Mouse (Mus musculus) G1E (cell line): ENCODE measurements at regions not wholly inside any gene's neighbourhood (a gene's known extent, or its start where the extent isn't known, plus 50 kb on each side); places are given as distances from the start of the nearest gene placed in this dataset.

ENCODE experiments used
- ATAC-seq: 2 replicates; pipeline ENCODE4 v1.8.0; 2016; ENCODE audit warnings: mild to moderate bottlenecking; ENCODE audit not compliant: insufficient number of reproducible peaks, poor library complexity, low FRiP score, severe bottlenecking; ENCODE audit errors: extremely low read depth
- DNase-seq: peaks from one replicate; pipeline ENCODE4 v3.0.0; 2012; ENCODE audit warnings: low spot score
- H3K27me3 ChIP-seq: 2 replicates; pipeline ENCODE4 v1.6.1; 2012; ENCODE audit warnings: mild to moderate bottlenecking, low read length, inconsistent platforms; ENCODE audit not compliant: insufficient read depth
- H3K36me3 ChIP-seq: replicated peaks from 2 replicates; pipeline ENCODE3; 2012; ENCODE audit warnings: mild to moderate bottlenecking, inconsistent platforms
- H3K4me1 ChIP-seq: 2 replicates; pipeline ENCODE4 v1.6.1; 2012; ENCODE audit warnings: low read depth, low read length, inconsistent platforms, mixed read lengths; ENCODE audit not compliant: insufficient read depth
- H3K4me3 ChIP-seq: 2 replicates; pipeline ENCODE4 v1.5.1; 2012; ENCODE audit warnings: low read depth, mild to moderate bottlenecking, inconsistent platforms, low read length, moderate library complexity, mixed read lengths
- H3K9me3 ChIP-seq: replicated peaks from 2 replicates; pipeline ENCODE4 v1.6.1; 2012; ENCODE audit warnings: inconsistent platforms
- CTCF ChIP-seq: IDR thresholded peaks from 2 replicates; pipeline ENCODE4 v1.5.1; 2012; ENCODE audit warnings: low read depth, low read length, inconsistent platforms, mixed read lengths
- GATA1 ChIP-seq: IDR thresholded peaks from 2 replicates; pipeline ENCODE4 v1.6.1; 2012; ENCODE audit warnings: borderline replicate concordance, low read length, inconsistent platforms, mixed read lengths
- GATA2 ChIP-seq: IDR thresholded peaks from 2 replicates; pipeline ENCODE4 v1.6.1; 2012; ENCODE audit warnings: low read depth, low read length, inconsistent platforms, borderline replicate concordance
- POLR2AphosphoS5 ChIP-seq: IDR thresholded peaks from 2 replicates; pipeline ENCODE4 v1.6.1; 2012; ENCODE audit warnings: low read depth, low read length, inconsistent platforms; ENCODE audit not compliant: insufficient replicate concordance
- TAL1 ChIP-seq: conservative IDR thresholded peaks from 2 replicates; pipeline ENCODE4 v1.6.1; 2012; ENCODE audit warnings: low read depth, low read length, inconsistent platforms, mixed read lengths

- H3K4me3 ChIP-seq, result no peak overlapping the region
- H3K27me3 ChIP-seq, result no peaks in the 10 kb centered on the region
- TF ChIP-seq TAL1 (no peak), GATA2 (no peak), GATA1 (no peak), CTCF (no peak), POLR2AphosphoS5 (no peak)
- ATAC-seq (no peak), DNase-seq (no peak)
- no peaks in the 10 kb centered on the region for H3K36me3 ChIP-seq
- H3K9me3 ChIP-seq, result peaks cover 10% of the 10 kb centered on the region
- H3K4me1 ChIP-seq, result no peaks in the 10 kb centered on the region
Observed at GRCm38 (mm10) chr5:37893639-37894550, 69.5 kb upstream of the Msx1 start.

- no peaks in the 10 kb centered on the region for H3K4me1 ChIP-seq
- peaks cover 10% of the 10 kb centered on the region for H3K9me3 ChIP-seq
- DNase-seq (no peak), ATAC-seq (no peak)
- no peaks in the 10 kb centered on the region for H3K27me3 ChIP-seq
- H3K4me3 ChIP-seq, result no peak overlapping the region
- no peaks in the 10 kb centered on the region for H3K36me3 ChIP-seq
- no peak for TF ChIP-seq TAL1
- TF ChIP-seq CTCF, result no peak
- no peak for TF ChIP-seq POLR2AphosphoS5
- TF ChIP-seq GATA1, result no peak
Observed at GRCm38 (mm10) chr5:37890641-37891040, 66.3 kb upstream of the Msx1 start.

- Histone ChIP-seq H3K36me3 (no peaks in the 10 kb centered on the region), H3K4me1 (no peaks in the 10 kb centered on the region), H3K9me3 (peaks cover 8% of the 10 kb centered on the region), H3K4me3 (no peak overlapping the region), H3K27me3 (no peaks in the 10 kb centered on the region)
- DNase-seq (no peak), ATAC-seq (no peak)
- TF ChIP-seq POLR2AphosphoS5 (no peak), GATA1 (no peak), TAL1 (no peak), GATA2 (no peak), CTCF (no peak)
Observed at GRCm38 (mm10) chr5:37879668-37880380, 55.4 kb upstream of the Msx1 start.

GRCm38 (mm10) chr5:37876240-37876639 lies 51.9 kb upstream of the Msx1 start:
- Histone ChIP-seq H3K4me1 (no peaks in the 10 kb centered on the region), H3K4me3 (no peak overlapping the region), H3K27me3 (no peaks in the 10 kb centered on the region), H3K9me3 (peaks cover 9% of the 10 kb centered on the region), H3K36me3 (no peaks in the 10 kb centered on the region)
- no peak for TF ChIP-seq GATA1
- no peak for TF ChIP-seq GATA2
- TF ChIP-seq CTCF, result no peak
- TF ChIP-seq TAL1, result no peak
- no peak for TF ChIP-seq POLR2AphosphoS5
- DNase-seq (no peak), ATAC-seq (no peak)

- no peaks in the 10 kb centered on the region for H3K27me3 ChIP-seq
- peaks cover 9% of the 10 kb centered on the region for H3K9me3 ChIP-seq
- H3K4me1 ChIP-seq, result no peaks in the 10 kb centered on the region
- TF ChIP-seq GATA1 (no peak), POLR2AphosphoS5 (no peak), GATA2 (no peak), TAL1 (no peak)
- ATAC-seq (no peak), DNase-seq (no peak)
- H3K4me3 ChIP-seq, result no peak overlapping the region
- H3K36me3 ChIP-seq, result no peaks in the 10 kb centered on the region
Observed at GRCm38 (mm10) chr5:37875452-37875851, 51.1 kb upstream of the Msx1 start.

- TF ChIP-seq TAL1, result no peak
- no peak for TF ChIP-seq GATA1
- TF ChIP-seq CTCF, result no peak
- TF ChIP-seq POLR2AphosphoS5, result no peak
- no peak for TF ChIP-seq GATA2
- Histone ChIP-seq H3K36me3 (no peaks in the 10 kb centered on the region), H3K27me3 (no peaks in the 10 kb centered on the region), H3K4me1 (no peaks in the 10 kb centered on the region), H3K9me3 (peaks cover 9% of the 10 kb centered on the region), H3K4me3 (no peak overlapping the region)
- DNase-seq, result no peak
- ATAC-seq, result no peak
Observed at GRCm38 (mm10) chr5:37874784-37875281, 50.5 kb upstream of the Msx1 start.
